Mouse (Mus musculus): Measurements from ENCODE around the gene E130114P18Rik. TPM values are rescaled to one million over a fixed set of nuclear protein-coding genes. Genes with fewer than 3 reads are reported as not detected.
A peak's percentile ranks its signal among the peaks of the same experiment; 100 is the strongest.

Gene E130114P18Rik
- polyA plus RNA-seq, 1 experiment = not detected

DNA sequence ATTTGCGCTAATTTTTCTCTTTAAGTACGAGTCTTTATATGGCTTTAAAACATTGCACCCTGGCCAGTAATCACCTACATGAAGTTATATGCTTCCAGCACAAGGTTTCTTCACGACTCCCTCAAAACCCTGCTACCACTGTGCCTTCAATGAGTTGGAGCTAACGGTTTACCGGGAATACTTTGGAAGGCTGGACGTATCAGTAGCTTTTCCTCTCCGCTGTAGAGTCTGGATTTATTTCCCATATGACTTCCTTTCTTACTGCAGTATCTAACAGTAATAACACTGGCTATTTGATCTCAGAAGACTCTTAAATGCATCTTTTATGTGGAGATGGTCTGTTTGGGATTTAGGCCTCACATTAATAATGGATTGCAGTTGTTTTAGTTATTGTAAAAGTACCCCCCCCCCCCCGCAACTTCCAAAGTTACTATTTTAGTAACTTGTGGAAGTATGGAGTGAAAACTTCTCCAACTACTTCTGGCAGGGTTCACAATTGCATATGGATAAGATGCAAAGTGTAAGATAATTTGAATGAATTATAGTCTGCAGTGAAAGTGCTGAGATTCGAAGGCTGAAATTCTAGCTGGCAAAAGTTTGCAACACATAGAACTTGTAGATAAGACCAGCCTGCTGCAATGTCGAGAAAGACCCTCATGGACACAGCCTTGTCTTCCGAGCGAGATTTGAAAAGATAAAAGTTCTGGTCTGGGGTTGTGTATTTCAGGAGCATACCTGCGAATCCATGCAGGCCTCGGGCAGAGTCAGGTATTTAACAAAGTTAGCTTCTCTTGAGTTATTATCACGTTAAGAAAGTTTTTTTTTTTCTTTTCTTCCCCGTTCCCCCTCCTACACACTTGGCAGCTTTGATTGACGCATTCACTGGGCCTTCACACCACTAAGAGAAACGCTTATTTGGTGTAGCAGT lies 1.4 kb upstream of the E130114P18Rik start:
- TF ChIP-seq FLI1 (IDR thresholded peaks at IDR 0.05; ENCODE audit: low read length) = no peak
- TF ChIP-seq GATA1 (IDR thresholded peaks at IDR 0.05; ENCODE audit: borderline replicate concordance, low read length) = no peak
- Histone ChIP-seq H3K9me3 (peaks cover 7% of the 10 kb centered on the region), H3K4me1 (peaks cover 40% of the 10 kb centered on the region), H3K27me3 (replicated peaks) (peaks cover 61% of the 10 kb centered on the region), H3K4me3 (replicated peaks) (no peak overlapping the region), H3K36me3 (replicated peaks; ENCODE audit: low read length) (no peaks in the 10 kb centered on the region)

DNA sequence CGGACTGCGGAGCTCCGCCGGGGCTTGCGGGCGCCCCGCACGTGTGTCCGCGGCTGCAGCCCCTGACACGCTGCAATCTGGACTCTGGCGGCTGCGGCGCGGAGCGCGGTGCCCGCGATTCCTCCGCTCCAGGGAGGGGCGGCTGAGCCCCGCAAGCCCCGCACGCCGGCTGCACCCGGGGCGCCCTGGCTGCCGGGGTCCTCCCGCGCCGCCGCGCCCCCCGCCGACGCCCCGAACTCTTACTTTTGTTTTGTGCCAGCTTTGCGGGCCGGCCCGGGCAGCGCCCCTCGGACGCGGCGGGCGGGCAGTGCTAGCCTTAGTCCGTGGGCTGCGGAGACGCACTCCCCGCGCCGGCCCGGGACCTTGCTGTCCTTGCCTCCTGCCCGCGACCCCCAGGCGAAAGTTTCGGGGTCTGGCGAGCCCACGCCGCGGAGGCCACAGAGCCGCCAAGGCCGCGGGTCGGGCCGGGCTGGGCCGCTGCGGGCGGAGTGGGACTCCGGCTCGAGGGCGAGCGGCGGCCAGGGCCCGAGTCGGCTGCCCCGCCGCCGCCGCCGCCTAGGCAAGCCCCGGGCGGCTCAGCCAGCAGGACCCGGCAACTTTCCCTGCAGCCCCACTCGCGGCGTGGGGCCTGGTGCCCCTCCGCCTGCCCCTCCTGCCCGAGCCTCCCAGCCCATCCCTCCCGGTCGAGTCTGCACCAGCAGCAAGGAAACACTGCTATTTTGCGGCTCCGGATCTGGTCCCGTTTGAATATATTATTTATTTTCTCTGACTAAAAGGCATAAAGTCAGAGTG lies 529 bp upstream of the E130114P18Rik start:
- peaks cover 58% of the 10 kb centered on the region for H3K27me3 ChIP-seq (replicated peaks)
- peak overlapping the region; percentile 92 for H3K4me3 ChIP-seq (replicated peaks)
- H3K36me3 ChIP-seq (replicated peaks; ENCODE audit: low read length) = no peaks in the 10 kb centered on the region
- H3K9me3 ChIP-seq = peaks cover 5% of the 10 kb centered on the region
- TF ChIP-seq GATA1 (IDR thresholded peaks at IDR 0.05; ENCODE audit: borderline replicate concordance, low read length) (no peak), FLI1 (IDR thresholded peaks at IDR 0.05; ENCODE audit: low read length) (no peak)
- H3K4me1 ChIP-seq = peaks cover 46% of the 10 kb centered on the region

DNA sequence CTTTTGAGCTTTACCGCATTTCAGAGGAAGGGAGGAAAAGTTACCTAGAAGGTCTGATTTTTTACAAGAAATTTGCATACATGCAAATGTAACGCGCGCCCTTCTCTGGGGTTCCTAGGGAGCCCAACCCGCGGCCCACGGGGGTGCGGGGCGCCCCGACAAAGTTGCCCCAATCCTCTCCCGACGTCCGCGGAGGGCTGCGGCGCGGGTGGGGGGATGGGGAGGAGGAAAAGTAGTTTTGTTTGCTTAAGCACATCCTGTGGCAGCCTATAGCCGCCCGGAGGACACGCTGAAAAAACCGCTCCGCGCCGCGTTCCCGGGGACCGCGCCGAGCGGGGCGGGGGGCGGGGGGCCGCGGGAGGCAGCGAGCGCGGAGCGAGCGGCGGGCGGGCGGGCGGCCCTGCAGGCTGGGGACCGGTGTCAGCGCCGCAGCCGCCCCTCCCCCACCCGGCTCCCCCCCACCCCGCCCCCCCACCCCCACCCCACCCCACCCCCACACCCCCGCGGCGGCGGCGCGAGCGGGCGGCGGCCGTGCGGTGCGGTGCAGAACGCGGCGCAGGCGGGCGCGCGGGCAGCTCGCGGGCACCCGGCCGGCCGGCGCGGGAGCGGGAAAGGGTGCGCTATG lies 685 bp downstream of the E130114P18Rik start:
- peaks cover 47% of the 10 kb centered on the region for H3K4me1 ChIP-seq
- H3K9me3 ChIP-seq = no peaks in the 10 kb centered on the region
- H3K27me3 ChIP-seq (replicated peaks) = peaks cover 57% of the 10 kb centered on the region
- TF ChIP-seq FLI1 (IDR thresholded peaks at IDR 0.05; ENCODE audit: low read length) (no peak), GATA1 (IDR thresholded peaks at IDR 0.05; ENCODE audit: borderline replicate concordance, low read length) (no peak)
- peak overlapping the region; percentile 92 for H3K4me3 ChIP-seq (replicated peaks)
- H3K36me3 ChIP-seq (replicated peaks; ENCODE audit: low read length) = no peaks in the 10 kb centered on the region

DNA sequence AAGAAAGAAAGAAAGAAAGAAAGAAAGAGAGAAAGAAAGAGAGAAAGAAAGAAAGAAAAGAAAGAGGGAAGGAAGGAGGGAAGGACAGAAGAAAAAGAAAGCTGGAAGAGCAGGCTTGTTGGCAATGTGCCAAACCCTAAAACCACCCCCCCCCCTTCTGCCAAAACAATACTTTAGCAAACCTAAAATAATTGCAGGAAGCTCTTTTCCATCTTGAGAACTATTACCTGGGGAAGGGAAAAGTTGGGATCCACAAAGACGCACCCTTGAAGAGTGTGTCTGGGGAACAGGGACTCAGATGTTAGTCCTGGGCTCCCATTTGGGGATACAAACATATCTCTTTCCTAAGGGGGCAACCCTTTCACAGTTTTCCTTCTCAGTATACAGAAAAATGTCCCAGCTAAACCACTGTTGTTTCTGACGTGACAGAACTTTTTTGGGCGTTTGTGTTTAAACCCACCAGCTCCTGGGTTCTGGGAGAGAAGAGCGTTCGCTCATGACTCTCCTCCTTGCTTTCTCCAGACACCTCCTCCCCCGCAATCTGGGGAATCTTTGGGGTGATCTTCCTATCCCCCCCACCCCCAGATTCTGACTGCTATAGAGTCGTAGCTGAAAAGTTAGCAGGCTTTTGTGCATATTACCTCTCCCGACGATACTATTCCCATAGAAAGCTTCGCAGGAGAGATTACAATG lies 1.3 kb downstream of the E130114P18Rik start:
- Histone ChIP-seq H3K9me3 (no peaks in the 10 kb centered on the region), H3K4me3 (replicated peaks) (peak overlapping the region; percentile 92), H3K36me3 (replicated peaks; ENCODE audit: low read length) (no peaks in the 10 kb centered on the region), H3K27me3 (replicated peaks) (peaks cover 55% of the 10 kb centered on the region), H3K4me1 (peaks cover 54% of the 10 kb centered on the region)
- TF ChIP-seq FLI1 (IDR thresholded peaks at IDR 0.05; ENCODE audit: low read length) (no peak), GATA1 (IDR thresholded peaks at IDR 0.05; ENCODE audit: borderline replicate concordance, low read length) (no peak)

DNA sequence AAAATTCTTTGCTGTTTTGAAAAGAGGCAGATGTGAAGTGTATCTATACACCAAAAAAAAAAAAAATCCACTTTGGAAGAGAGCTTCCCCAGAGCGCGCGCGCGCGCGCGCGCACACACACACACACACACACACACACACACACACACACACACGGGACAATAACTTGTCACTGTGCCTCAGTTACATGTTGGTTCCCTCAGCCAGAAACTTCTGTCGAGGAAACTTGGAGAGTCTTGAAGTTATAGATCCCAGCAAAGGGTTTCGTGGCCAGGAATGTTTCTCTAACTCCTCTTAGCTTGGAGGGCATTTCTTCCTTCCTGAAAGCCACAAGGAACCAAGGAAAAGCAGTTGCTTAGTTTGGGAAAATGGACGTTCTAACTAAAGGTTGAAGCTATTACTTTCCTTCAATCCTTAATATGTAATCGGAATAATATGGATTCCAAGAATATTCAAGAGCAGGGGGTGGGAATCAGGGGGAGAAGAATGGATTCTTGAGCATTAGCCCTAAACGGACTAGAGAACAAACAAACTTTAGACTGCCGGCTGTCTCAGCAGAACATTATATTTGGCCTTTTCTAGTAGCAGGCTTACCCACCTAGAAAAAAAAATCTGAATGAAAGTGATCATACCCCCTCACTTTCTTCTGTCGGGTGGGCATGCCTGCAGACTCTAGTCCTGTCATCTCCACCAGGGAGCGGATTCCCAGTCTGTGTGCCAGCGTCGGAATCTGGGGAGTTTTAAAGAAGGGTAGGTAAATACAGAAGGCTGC lies 2.2 kb downstream of the E130114P18Rik start:
- H3K27me3 ChIP-seq (replicated peaks) = peaks cover 51% of the 10 kb centered on the region
- H3K36me3 ChIP-seq (replicated peaks; ENCODE audit: low read length) = no peaks in the 10 kb centered on the region
- H3K9me3 ChIP-seq = no peaks in the 10 kb centered on the region
- TF ChIP-seq GATA1 (IDR thresholded peaks at IDR 0.05; ENCODE audit: borderline replicate concordance, low read length) (no peak), FLI1 (IDR thresholded peaks at IDR 0.05; ENCODE audit: low read length) (no peak)
- peaks cover 56% of the 10 kb centered on the region for H3K4me1 ChIP-seq
- H3K4me3 ChIP-seq (replicated peaks) = peak overlapping the region; percentile 76

DNA sequence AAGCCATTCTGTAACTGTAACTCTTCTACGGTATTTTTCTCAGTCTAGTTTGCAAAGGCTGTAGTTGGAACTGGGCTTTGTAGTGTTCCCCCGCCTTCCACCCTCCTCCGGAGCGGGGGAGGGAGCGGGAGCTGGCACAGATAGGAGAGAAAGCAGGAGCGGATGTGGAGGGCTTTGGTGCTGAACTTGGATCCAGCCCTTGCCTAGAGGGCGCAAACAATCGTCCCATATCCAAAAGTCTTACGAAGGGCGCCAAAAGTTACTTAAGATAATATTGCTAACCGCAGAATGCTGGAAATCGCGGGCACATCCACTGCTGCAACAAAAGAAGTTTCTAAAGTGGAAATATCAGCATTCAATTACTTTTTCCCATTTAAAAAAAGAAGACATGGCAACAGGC lies 2.8 kb downstream of the E130114P18Rik start:
- H3K4me3 ChIP-seq (replicated peaks) = peak overlapping the region; percentile 86

DNA sequence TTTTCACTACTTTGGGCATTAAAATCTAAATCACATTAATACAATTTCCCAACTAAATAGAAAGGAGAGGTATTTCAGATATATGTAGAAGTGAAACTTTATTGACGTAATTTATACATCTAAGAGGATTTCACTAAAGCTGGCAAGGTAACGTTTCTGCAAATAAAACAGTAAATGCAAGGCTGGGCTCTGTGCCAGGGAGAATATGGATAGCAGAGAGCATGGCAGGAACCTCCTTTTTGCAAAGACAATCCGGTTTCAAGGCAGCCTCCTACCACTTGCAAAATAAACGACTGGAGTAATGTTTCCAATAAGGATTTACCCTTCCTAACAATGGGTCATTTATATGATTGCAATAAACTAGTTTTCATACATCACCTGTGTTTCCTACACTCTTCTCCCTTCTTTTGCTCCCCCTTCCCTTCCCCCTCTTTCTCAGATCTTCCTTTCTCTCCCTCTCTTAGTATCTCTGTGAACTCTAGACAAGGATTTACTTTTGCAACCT lies 3.4 kb downstream of the E130114P18Rik start:
- no peaks in the 10 kb centered on the region for H3K36me3 ChIP-seq (replicated peaks; ENCODE audit: low read length)
- peaks cover 56% of the 10 kb centered on the region for H3K4me1 ChIP-seq
- TF ChIP-seq GATA1 (IDR thresholded peaks at IDR 0.05; ENCODE audit: borderline replicate concordance, low read length) (no peak), FLI1 (IDR thresholded peaks at IDR 0.05; ENCODE audit: low read length) (no peak)
- no peaks in the 10 kb centered on the region for H3K9me3 ChIP-seq
- H3K27me3 ChIP-seq (replicated peaks) = peaks cover 44% of the 10 kb centered on the region
- H3K4me3 ChIP-seq (replicated peaks) = peak overlapping the region; percentile 86

More for the DNA sequence above, 2.8 kb downstream of the E130114P18Rik start:
- H3K36me3 ChIP-seq (replicated peaks; ENCODE audit: low read length) = no peaks in the 10 kb centered on the region
- peaks cover 47% of the 10 kb centered on the region for H3K27me3 ChIP-seq (replicated peaks)
- H3K4me1 ChIP-seq = peaks cover 56% of the 10 kb centered on the region
- H3K9me3 ChIP-seq = no peaks in the 10 kb centered on the region
- no peak for TF ChIP-seq FLI1 (IDR thresholded peaks at IDR 0.05; ENCODE audit: low read length)
- no peak for TF ChIP-seq GATA1 (IDR thresholded peaks at IDR 0.05; ENCODE audit: borderline replicate concordance, low read length)

DNA sequence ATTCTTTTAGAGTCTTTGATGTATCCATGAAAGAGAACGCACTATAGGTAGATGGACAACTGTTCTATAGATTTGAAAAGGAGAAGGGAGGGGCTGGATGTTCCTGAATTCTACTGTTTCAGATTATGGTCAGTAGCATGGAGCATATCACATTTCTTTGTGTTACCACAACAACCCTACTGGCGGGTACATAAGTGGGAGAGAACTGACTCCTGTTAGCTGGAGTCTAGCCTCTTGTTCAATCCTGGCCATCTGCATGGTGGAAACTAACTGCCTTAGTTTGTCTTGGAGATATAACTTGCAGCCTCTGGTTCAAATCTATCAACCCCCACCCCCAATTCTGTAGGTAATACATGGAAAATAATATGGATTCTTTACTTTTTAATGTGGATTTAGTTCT lies 4.1 kb downstream of the E130114P18Rik start:
- TF ChIP-seq FLI1 (IDR thresholded peaks at IDR 0.05; ENCODE audit: low read length) (no peak), GATA1 (IDR thresholded peaks at IDR 0.05; ENCODE audit: borderline replicate concordance, low read length) (no peak)
- peaks cover 37% of the 10 kb centered on the region for H3K27me3 ChIP-seq (replicated peaks)
- no peak overlapping the region for H3K4me3 ChIP-seq (replicated peaks)

More for the DNA sequence above, 4.1 kb downstream of the E130114P18Rik start:
- Histone ChIP-seq H3K36me3 (replicated peaks; ENCODE audit: low read length) (no peaks in the 10 kb centered on the region), H3K4me1 (peaks cover 55% of the 10 kb centered on the region), H3K9me3 (no peaks in the 10 kb centered on the region)
